ENCODE assay signal across 15 mouse cellular contexts in the genomic region with DNA sequence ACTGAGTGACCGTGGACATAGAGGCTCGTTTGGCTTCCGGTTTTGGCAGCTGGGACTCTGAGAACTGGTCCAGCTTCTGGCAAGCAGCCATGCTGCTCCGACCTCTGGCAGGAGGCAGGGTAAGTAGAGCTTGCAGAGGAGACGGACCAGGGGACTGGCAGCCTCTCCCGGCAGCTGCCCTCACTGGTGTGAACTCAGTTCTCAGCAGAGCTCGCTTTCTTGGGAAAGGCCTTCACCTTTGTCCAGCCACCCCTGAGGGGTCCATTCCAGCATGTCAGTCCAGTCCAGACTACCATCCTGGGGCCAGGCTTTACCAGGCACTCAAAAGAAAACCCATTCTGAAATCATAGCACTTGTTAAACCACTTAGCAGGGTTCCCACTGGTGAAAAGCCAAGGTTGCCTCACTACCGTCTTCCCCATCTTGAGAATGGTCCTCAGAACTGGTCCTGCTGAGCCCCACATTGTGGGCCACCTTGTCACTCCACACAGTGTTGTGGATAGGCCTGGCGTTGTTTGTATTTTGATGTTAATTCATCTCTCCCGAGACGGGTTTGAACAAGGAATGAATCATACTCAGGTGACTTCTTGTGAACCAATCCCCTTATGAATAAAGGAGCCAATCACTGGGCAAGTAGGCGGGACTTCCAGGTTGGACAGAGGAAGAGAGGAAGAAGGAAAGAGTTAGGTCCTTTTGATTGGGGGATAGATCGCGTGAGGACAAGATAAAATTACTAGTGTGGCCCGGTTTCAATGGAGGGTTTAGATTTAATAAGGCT. TPM values are rescaled to one million over a fixed set of nuclear protein-coding genes. Genes with fewer than 3 reads are reported as not detected.
DNase-seq lines count a peak whose midpoint lies in the region; ATAC-seq and TF ChIP-seq lines count a peak whose summit lies in the region.
"Had no signal": no experiment of that assay in that cellular context is flagged by ENCODE, and none has a peak within 500 bp of the region (broad histone marks: within the 10 kb centered on the region; RNA-seq: fewer than 3 reads in every experiment).

No protein-coding gene starts in this region.

- H3K4me2 ChIP-seq in forebrain, postnatal 0 days (ENCODE audit: low read depth) = no peak overlapping the region
- no peak overlapping the region for H3K4me2 ChIP-seq in forebrain, embryonic 11.5 days (ENCODE audit: low read depth, low read length, severe bottlenecking)
- H3K4me2 ChIP-seq: embryonic facial prominence, embryonic 12.5 days; hindbrain, embryonic 15.5 days; liver, embryonic 13.5 days had no signal

- peak; percentile 71 for ATAC-seq in forebrain, postnatal 0 days
- no peak for ATAC-seq in forebrain, embryonic 11.5 days (replicated peaks; ENCODE audit: low FRiP score)
- no peak for ATAC-seq in erythroid progenitor cell, adult 5-6 weeks (replicated peaks; ENCODE audit: low FRiP score, poor library complexity, severe bottlenecking)

- H3K27ac ChIP-seq in forebrain, postnatal 0 days (ENCODE audit: low read depth, low read length) = no peak overlapping the region
- H3K27ac ChIP-seq in forebrain, embryonic 11.5 days (ENCODE audit: low read depth, low read length) = no peak overlapping the region
- H3K27ac ChIP-seq: embryonic facial prominence, embryonic 12.5 days; hindbrain, embryonic 15.5 days; liver, embryonic 13.5 days had no signal

- no peaks in the 10 kb centered on the region for H3K36me3 ChIP-seq in forebrain, postnatal 0 days (ENCODE audit: insufficient read depth)
- H3K36me3 ChIP-seq in forebrain, embryonic 11.5 days (ENCODE audit: control insufficient read depth, insufficient read depth, low read length) = no peaks in the 10 kb centered on the region
- H3K36me3 ChIP-seq: embryonic facial prominence, embryonic 12.5 days; hindbrain, embryonic 15.5 days; liver, embryonic 13.5 days had no signal

- H3K27me3 ChIP-seq in forebrain, postnatal 0 days (ENCODE audit: insufficient read depth, low read length) = no peaks in the 10 kb centered on the region
- H3K27me3 ChIP-seq in forebrain, embryonic 11.5 days (ENCODE audit: control insufficient read depth, insufficient read depth, low read length) = no peaks in the 10 kb centered on the region; the same call in 1 of the 2 replicates
- H3K27me3 ChIP-seq: embryonic facial prominence, embryonic 12.5 days had no signal

- no peak overlapping the region for H3K9ac ChIP-seq in forebrain, postnatal 0 days
- H3K9ac ChIP-seq in forebrain, embryonic 11.5 days (ENCODE audit: low read length) = no peak overlapping the region
- H3K9ac ChIP-seq: embryonic facial prominence, embryonic 12.5 days; hindbrain, embryonic 15.5 days; liver, embryonic 13.5 days had no signal

- no peak for TF ChIP-seq CTCF in forebrain, postnatal 0 days (IDR thresholded peaks at IDR 0.05; ENCODE audit: low read depth)

- H3K9me3 ChIP-seq in forebrain, postnatal 0 days (ENCODE audit: low read length) = no peaks in the 10 kb centered on the region
- no peaks in the 10 kb centered on the region for H3K9me3 ChIP-seq in forebrain, embryonic 11.5 days (ENCODE audit: control insufficient read depth, low read length)
- H3K9me3 ChIP-seq: embryonic facial prominence, embryonic 12.5 days; hindbrain, embryonic 15.5 days; liver, embryonic 13.5 days had no signal

- H3K4me3 ChIP-seq in forebrain, postnatal 0 days (ENCODE audit: low read depth, low read length) = no peak overlapping the region
- no peak overlapping the region for H3K4me3 ChIP-seq in forebrain, embryonic 11.5 days (ENCODE audit: low read depth, low read length)
- H3K4me3 ChIP-seq: embryonic facial prominence, embryonic 12.5 days; hindbrain, embryonic 15.5 days; liver, embryonic 13.5 days had no signal

- WGBS in forebrain, postnatal 0 days = 61% methylated on average over 15 of the region's 15 CpGs
- 84% methylated on average over 15 of the region's 15 CpGs for WGBS in forebrain, embryonic 11.5 days

- H3K4me1 ChIP-seq in forebrain, postnatal 0 days (ENCODE audit: insufficient read depth) = no peaks in the 10 kb centered on the region
- no peaks in the 10 kb centered on the region for H3K4me1 ChIP-seq in forebrain, embryonic 11.5 days (replicated peaks; ENCODE audit: control insufficient read depth, insufficient read depth, low read length)
- H3K4me1 ChIP-seq: liver, embryonic 13.5 days had no signal

- no peak for DNase-seq in forebrain, postnatal 0 days
- no peak for DNase-seq in forebrain, embryonic 11.5 days (ENCODE audit: low spot score)
- DNase-seq in left cerebral cortex, adult 9 months (ENCODE audit: low spot score in 2 of 2) = peak; percentile 23 to 38
- DNase-seq in left cerebral cortex, adult 11 months (ENCODE audit: low spot score) = no peak
- peak; percentile 14 to 66 for DNase-seq in adrenal gland, postnatal 36 days
- DNase-seq in layer of hippocampus, postnatal 10 days (ENCODE audit: low spot score in 2 of 2) = peak; percentile 54 to 70
- no peak for DNase-seq in urinary bladder, postnatal 25 days (ENCODE audit: low spot score)
- DNase-seq: liver, embryonic 13.5 days; midbrain, embryonic 14.5 days had no signal

RNA-seq across cellular contexts. Expression of a gene that starts 12.3 kb away (rescaled TPM):
- total RNA-seq in forebrain, postnatal 0 days (2014; rRNA removed) = not detected in 2 replicates
- polyA plus RNA-seq in forebrain, postnatal 0 days (2015; fragmentation: Nextera tagmentation; extraction: Ambion mirVana) = not detected in 2 replicates
- not detected in 2 replicates for polyA plus RNA-seq in forebrain, embryonic 11.5 days (2014; fragmentation: Nextera tagmentation; extraction: Ambion mirVana)
- not detected for total RNA-seq in adrenal gland, postnatal 36 days (2021)
- not detected for total RNA-seq in layer of hippocampus, postnatal 10 days (2021)
- total RNA-seq in erythroid progenitor cell, adult 5-6 weeks (2015; ENCODE audit: low replicate concordance) = not detected in 2 replicates
- total RNA-seq in erythroid progenitor cell, adult 5-6 weeks (2017; ENCODE audit: low replicate concordance) = not detected in 2 replicates
- total RNA-seq: gastrocnemius, adult 8-10 months; layer of hippocampus, postnatal 36 days had no signal
- polyA plus RNA-seq: embryonic facial prominence, embryonic 12.5 days; hindbrain, embryonic 15.5 days; liver, embryonic 13.5 days; midbrain, embryonic 14.5 days; stomach, embryonic 14.5 days had no signal

RNA-seq across cellular contexts. Expression of a gene that starts 18.6 kb away (rescaled TPM):
- total RNA-seq in forebrain, postnatal 0 days (2014; rRNA removed) = 9.8 and 10.7 TPM in 2 replicates
- polyA plus RNA-seq in forebrain, postnatal 0 days (2015; fragmentation: Nextera tagmentation; extraction: Ambion mirVana) = 7.8 and 16.3 TPM in 2 replicates
- polyA plus RNA-seq in forebrain, embryonic 11.5 days (2014; fragmentation: Nextera tagmentation; extraction: Ambion mirVana) = 44.7 and 49.3 TPM in 2 replicates
- 1 to 10 TPM; 4.2 to 6.4 TPM for total RNA-seq in adrenal gland, postnatal 36 days (2021)
- 10 to 100 TPM in 1 of 2 experiments, 1 to 10 TPM in 1; 9.8 to 13.5 TPM for total RNA-seq in layer of hippocampus, postnatal 10 days (2021)
- total RNA-seq in erythroid progenitor cell, adult 5-6 weeks (2015; ENCODE audit: low replicate concordance) = under 0.01 TPM in 1 of 2 replicates, not detected in the other
- total RNA-seq in erythroid progenitor cell, adult 5-6 weeks (2017; ENCODE audit: low replicate concordance) = 1.2 and 1.4 TPM in 2 replicates

Comparison
In these comparisons a context has a peak if more than half of its experiments do, and no peak if none do; other contexts are left out.
1. DNase-seq: peak in left cerebral cortex, adult 9 months (2 of 2), adrenal gland, postnatal 36 days (2 of 2) and layer of hippocampus, postnatal 10 days (2 of 2); none in forebrain, postnatal 0 days (single experiment), forebrain, embryonic 11.5 days (single experiment), left cerebral cortex, adult 11 months (single experiment) and urinary bladder, postnatal 25 days (single experiment).